Mouse (Mus musculus): ENCODE measurements around the gene Polh.

- TF ChIP-seq POLR2A (IDR thresholded peaks at IDR 0.05; ENCODE audit: low read depth, low read length) (no peak), CTCF (IDR thresholded peaks at IDR 0.05; ENCODE audit: extremely low read depth, insufficient read length, insufficient replicate concordance, low read depth, low read length) (no peak)
These were observed 69.6 kb downstream of the Polh start for GRCm38 (mm10) chr17:46132862-46133261.
